Mouse (Mus musculus) left cerebral cortex, adult 9 months (tissue): Measurements from ENCODE around the gene Lrguk.

Source experiments
- DNase-seq, 2 experiments: peaks; one replicate each; pipeline ENCODE4 v3.0.0; 2022; ENCODE audit warnings: low spot score in 2 of 2

Gene Lrguk

DNA sequence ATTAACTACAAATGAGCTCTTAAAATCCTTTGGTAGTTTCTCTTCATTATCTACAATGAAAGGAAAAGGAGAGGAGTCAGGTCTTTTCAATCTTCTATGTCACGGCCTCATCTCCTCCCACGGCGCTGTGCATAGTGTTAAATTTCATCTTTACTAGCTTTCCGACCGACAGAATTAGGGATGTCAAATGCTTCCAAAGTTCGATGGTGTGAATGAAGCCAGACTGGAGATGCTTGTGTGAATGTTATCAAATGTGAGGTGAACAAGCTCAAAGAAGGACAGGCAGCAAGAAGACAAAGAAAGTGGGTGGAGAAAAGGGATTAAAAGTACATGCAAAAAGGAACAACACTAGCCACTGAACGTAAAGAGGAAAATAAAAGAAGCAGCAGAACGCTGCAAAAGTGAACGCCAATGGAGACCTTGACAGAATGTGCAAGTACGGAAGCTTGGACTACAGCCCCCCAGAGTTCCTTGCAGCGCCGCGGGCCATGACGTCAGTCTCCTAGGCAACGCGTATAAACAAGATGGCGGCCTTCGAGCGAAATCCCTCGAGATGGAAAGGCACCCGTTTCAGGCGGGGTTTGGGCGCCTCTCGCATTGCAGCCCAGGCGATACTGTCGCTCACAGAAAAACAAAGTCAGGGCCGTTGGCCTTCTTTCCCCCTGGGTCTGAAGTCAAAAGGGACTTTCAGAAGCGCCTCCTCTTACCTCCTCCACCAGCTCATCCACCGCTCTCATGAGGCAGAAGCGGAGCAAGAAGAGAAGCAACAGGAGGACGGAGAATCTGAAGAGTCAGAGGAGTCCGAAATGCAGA lies at the start of gene Lrguk:
Gene Lrguk, plus strand, starts transcription at position 516 of the 813 bp plus-strand sequence.
- DNase-seq = peak; percentile 59 to 88

DNA sequence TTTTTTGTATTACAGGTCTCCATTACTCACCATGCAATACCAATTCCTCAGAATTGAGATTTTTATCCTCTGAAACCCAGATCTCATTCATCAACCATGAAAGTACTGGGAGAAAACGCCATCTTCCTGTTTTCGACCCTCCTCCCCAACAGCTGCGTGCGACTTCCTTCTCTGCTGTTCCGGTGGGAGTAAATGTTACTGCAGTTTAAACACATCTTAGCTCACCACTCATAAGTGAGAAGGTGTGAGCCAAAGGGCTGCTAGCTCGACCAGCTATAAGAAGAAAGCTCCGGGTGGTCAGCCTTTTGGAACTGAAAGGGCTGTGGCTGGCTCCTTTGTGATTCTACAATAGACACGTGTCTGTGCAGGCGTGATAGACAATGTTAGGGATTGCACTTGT lies 46.5 kb upstream of the Lrguk start:
- DNase-seq = no peak

DNA sequence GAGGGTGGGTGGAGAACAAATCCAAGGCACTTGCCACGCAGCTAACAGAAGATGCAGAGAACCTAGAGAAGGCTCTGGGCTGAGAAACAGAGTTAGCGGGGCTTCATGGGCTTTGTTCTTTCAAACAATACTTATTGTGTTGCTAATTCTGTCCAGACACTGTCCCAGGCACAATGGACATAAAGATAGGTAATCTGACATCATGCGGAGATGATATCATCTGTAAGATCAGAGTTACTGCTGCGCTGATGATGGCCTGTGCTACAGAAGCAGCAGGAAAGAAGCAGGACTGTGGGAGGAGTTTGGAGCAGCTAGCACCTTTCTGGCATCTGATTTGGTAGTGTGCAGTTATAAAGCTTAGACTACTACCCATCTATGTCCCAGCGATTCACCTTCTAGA lies 42.1 kb upstream of the Lrguk start:
- DNase-seq = no peak

DNA sequence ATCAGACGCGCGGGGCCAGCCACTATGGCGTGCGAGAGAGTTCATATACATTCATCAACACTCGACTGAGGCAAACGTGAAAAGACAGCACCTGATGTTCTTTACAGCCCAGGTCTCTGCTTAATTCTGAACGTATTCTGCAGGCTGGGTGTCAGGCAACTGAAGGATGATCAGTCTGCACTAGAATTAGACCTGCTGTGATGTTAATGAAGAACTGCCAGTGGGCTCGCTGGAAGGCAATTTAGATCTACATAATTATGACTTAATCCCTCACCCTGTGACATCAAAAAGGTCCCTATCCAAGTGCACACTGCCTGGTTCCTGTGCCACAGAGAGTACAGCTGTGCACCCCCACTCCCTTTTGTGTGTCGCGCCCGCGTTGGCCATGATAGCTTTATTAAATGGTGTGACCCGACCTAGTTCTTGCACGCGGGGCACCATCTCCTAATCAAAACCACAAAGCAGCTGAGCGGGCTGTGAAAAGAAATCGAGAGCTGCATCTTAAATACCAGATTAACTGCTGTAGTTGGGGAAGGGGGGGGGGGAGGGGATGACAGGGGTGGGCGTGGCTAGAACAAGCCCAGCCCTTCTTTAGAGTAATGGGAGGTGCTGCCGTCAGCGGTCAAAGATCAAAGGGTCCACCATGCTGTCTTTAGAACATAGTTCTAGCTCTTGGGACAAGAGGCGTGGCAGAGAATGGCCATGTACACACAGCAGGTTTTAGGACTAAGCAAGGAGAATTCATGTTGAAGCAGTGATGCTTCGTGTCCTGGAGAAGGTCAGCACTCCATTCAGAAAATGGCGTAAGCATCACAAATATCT lies 36.8 kb upstream of the Lrguk start:
- DNase-seq = no peak

- no peak for DNase-seq
Measured at GRCm38 (mm10) chr6:33993842-33994241, 35.4 kb upstream of the Lrguk start.

- DNase-seq = no peak
Measured at GRCm38 (mm10) chr6:33998590-33998989, 30.7 kb upstream of the Lrguk start.

GRCm38 (mm10) chr6:33999530-33999929 lies 29.7 kb upstream of the Lrguk start:
- DNase-seq = no peak

DNA sequence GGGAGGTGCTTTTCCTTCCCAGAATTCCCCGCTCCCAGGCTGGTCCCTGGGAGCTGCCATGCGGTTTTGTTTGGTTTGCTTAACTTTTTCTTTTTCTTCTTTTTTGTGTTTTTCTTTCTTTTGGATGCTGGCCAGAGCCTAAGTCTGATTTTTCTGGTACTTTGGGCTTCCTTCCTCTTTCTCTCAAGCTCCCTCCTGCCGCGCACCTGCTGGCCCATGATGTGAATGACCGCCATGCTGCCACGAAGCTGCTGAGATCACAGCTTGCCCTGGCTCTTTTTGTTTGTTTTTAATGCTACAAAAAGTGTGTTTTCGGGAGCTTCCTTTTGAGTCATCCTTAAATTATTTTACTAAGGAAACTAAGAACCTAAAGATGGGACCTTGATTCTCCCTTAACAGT lies 28.6 kb upstream of the Lrguk start:
- DNase-seq = no peak

DNA sequence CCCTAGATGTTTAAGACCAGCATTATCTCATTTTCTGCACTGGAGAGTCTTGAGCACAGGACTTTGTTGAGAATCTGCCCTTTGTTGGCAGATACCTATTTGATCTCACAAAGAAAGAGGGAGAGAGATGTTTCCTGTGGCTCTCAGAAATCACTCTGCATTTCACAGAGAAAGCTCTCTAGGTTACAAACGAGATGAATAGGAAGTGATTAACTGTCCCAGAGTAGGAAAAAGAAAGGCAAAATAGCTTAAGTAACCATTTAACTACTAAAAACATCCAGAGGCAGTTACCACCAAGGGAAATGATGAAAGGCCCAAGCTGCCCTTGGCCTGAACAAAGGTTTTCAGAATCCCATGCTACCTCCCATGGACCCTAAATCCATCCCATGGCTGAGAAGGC lies 26.2 kb upstream of the Lrguk start:
- DNase-seq = no peak

- no peak for DNase-seq
Measured at GRCm38 (mm10) chr6:34013469-34013868, 15.8 kb upstream of the Lrguk start.

- DNase-seq = no peak
Measured at GRCm38 (mm10) chr6:34029746-34030027, 439 bp downstream of the Lrguk start.

DNA sequence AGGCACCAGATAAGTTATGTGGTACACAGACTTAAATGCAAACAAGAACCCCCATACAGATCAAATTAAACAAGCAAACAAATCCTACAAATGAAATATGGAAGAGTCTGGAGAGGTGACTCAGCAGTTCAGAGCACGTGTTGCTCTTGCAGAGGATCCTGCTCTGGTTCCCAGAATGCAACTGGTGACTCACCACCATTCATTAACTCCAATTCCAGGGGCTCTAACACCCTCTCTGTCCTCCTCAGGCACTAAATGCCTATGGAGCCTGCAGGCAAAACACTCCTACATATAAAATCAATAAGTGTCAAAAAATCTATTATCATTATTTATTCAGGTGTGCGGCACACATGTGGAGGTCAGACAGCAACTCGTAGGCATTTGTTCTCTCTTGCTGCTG lies 4.8 kb downstream of the Lrguk start:
- DNase-seq = no peak

GRCm38 (mm10) chr6:34034577-34035461 lies 5.6 kb downstream of the Lrguk start:
- no peak for DNase-seq

GRCm38 (mm10) chr6:34040624-34041235 lies 11.5 kb downstream of the Lrguk start:
- DNase-seq = peak in 1 of 2 experiments; percentile 91

DNA sequence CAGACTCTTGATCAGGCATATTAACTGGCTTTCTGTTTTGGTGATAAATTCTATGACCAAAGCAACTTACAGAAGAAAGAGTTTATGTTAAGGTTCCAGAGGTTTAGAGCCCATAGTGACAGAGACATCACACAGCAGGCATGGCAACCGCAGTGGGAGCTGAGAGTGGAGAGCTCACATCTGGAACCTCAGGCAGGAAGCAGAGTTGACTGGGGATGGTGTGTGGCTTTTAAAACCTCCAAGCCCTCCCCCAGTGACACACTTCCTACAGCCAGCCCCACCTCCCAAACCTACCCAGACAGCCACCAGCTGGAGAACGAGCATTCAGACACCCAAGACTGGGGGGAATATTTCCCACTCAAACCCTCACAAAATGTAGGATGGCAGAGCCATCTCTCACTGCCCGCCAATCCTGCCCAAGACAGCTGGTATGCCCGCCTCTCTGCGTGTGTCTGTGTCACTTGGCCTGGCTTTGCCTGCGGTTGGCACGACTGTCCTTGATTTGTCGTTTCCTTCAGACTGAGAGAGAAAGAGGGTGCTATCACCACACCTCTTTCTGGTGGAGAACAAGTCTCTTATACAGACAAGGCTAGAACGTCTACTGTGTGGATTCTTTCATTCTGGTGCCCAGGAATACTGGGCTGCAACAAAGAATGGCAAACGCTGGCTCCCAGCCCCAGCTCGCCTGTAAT lies 12.5 kb downstream of the Lrguk start:
- no peak for DNase-seq

DNA sequence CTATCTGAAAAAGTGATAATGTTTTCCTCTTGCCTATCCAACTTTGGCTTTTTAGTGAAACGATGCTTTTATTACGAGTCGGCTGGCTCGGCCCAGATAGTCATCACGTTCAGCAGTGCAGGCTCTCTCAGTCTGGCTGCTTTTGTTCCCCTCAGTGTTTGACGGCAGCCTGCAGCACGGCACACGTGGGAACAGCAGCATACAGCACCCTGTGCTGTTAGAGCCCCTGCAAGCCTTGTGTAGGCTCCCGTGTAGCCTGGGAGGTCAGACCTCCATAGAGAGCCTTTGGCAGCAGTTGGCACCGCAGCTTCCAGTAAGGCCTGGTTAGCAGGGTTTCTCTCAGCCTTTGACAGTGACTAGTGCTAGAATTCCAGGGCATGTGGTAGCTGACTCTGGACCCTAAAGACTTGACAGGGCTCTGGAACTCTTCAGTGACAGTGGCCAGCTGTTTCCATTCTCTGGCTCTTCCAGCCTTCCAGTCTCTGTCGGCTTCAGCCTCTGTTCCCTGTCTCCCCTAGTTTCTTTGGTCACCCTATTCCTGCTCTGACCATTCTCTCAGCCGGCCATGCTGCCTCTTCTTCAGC lies 15.1 kb downstream of the Lrguk start:
- DNase-seq = no peak

- DNase-seq = no peak
Measured at GRCm38 (mm10) chr6:34044846-34045540, 15.7 kb downstream of the Lrguk start.

DNA sequence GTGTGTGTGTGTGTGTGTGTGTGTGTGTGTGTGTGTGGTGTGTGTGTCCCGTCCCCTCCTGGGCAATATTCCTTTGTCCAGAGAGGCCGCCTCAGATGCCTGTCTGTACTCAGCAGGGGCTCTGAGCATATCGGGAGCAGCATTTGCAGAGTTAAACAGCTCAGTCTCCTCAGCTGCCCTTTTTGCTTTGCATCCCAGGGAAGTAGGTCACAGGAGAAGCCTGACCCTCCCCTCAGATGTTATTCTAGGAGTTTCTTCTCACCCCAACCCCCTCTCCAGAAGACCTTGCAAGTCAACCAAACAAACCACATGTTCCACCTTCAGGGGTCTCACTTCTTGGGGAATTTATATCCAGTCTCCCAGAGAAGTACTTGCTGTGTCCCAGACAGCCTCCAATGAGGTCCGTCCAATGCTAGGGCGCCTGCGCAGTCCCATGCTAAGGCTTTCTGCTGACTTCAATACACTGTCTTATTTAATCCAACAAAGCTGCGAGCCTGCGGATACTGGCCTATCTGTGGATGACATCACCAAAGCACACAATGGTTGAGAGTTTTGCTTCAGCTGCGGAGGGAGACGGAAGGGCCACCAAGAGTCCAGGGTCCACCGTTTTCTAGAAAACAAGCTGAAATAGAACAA lies 17.4 kb downstream of the Lrguk start:
- DNase-seq = no peak

- DNase-seq = no peak
Measured at GRCm38 (mm10) chr6:34049433-34049832, 20.2 kb downstream of the Lrguk start.

- DNase-seq = no peak
Measured at GRCm38 (mm10) chr6:34059741-34060140, 30.5 kb downstream of the Lrguk start.
